ENCODE assay signal across 22 mouse cellular contexts in the genomic region with DNA sequence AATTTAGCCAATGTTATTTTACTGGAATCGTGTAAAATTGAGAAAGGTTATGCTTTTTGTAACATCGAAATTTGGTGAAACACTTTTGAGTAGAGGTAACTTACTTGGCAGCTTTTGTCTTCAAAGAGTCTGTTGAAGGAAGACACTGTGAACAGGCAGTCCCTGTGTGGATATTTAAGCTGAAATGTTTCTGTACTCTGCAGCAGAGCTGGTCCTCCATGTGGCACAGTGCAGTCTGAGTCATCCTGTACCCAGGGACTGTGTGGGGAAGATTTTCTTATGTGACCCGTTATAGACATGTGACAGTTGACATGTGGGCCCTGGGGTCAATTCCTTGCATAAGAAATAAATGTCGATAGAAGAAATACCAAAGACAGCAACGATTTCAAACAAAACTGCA.
DNase-seq lines count a peak whose midpoint lies in the region; ATAC-seq and TF ChIP-seq lines count a peak whose summit lies in the region.
"Had no signal": no experiment of that assay in that cellular context is flagged by ENCODE, and none has a peak within 500 bp of the region (broad histone marks: within the 10 kb centered on the region; RNA-seq: fewer than 3 reads in every experiment).

No protein-coding gene starts in this region.

- H3K4me1 ChIP-seq in CH12.LX (ENCODE audit: control insufficient read depth in 1 of 2, insufficient read depth in 2 of 2), result peaks cover 5 to 10% of the 10 kb centered on the region in 2 experiments; a peak in 2 of 4 replicates
- H3K4me1 ChIP-seq in forebrain, embryonic 14.5 days (ENCODE audit: control insufficient read depth, insufficient read depth, low read length), result no peaks in the 10 kb centered on the region

- no peak for TF ChIP-seq POLR2A in CH12.LX (IDR thresholded peaks at IDR 0.05; ENCODE audit: low read depth, low read length)

- no peak overlapping the region for H3K27ac ChIP-seq in CH12.LX (ENCODE audit: insufficient read depth, low read depth)
- H3K27ac ChIP-seq in forebrain, embryonic 14.5 days (ENCODE audit: low read depth, low read length), result no peak overlapping the region

- H3K4me3 ChIP-seq in CH12.LX (replicated peaks in 1 of 3; ENCODE audit: low read depth in 2 of 3, low read length in 2 of 3, poor library complexity in 1 of 3), result no peak overlapping the region
- H3K4me3 ChIP-seq in forebrain, embryonic 14.5 days (ENCODE audit: low read depth, low read length), result no peak overlapping the region

- ATAC-seq in frontal cortex, adult (ENCODE audit: low TSS enrichment), result peak; percentile 69; the same call in 1 of the 2 replicates
- ATAC-seq in forebrain, embryonic 14.5 days, result no peak
- ATAC-seq: activated CD4-positive, CD25-positive, alpha-beta regulatory T cell, adult 4 months; CD4-positive, CD25-positive, alpha-beta regulatory T cell, adult 4 months; Patski had no signal

- H3K4me2 ChIP-seq in CH12.LX (ENCODE audit: insufficient read depth, low read depth, poor library complexity, severe bottlenecking), result no peak overlapping the region
- no peak overlapping the region for H3K4me2 ChIP-seq in forebrain, embryonic 14.5 days (ENCODE audit: low read length)

- 90% methylated on average over 5 of the region's 5 CpGs for WGBS in forebrain, embryonic 14.5 days

- no peak overlapping the region for H3K9ac ChIP-seq in CH12.LX (ENCODE audit: insufficient read depth, low read depth)
- H3K9ac ChIP-seq in forebrain, embryonic 14.5 days (ENCODE audit: low read length), result no peak overlapping the region

- TF ChIP-seq RAD21 in CH12.LX (IDR thresholded peaks at IDR 0.05; ENCODE audit: low read depth, low read length), result no peak

- no peak for TF ChIP-seq EP300 in CH12.LX (IDR thresholded peaks at IDR 0.05; ENCODE audit: low read length)

- H3K27me3 ChIP-seq in CH12.LX (replicated peaks), result no peaks in the 10 kb centered on the region
- H3K27me3 ChIP-seq in forebrain, embryonic 14.5 days (replicated peaks; ENCODE audit: control insufficient read depth, insufficient read depth, low read length), result no peaks in the 10 kb centered on the region
- H3K27me3 ChIP-seq: Patski had no signal

- in situ Hi-C loops in CH12.LX (cut with MboI; ENCODE audit: low pct_ligation_motif_present, low pct_unique_long_range_greater_than_20kb, low sequenced_read_pairs), result no loop called here

- no peaks in the 10 kb centered on the region for H3K36me3 ChIP-seq in CH12.LX (replicated peaks in 1 of 2; ENCODE audit: control insufficient read depth in 1 of 2, insufficient read depth in 1 of 2, low read length in 1 of 2)
- H3K36me3 ChIP-seq in forebrain, embryonic 14.5 days (ENCODE audit: control insufficient read depth, insufficient read depth, low read length), result no peaks in the 10 kb centered on the region
- H3K36me3 ChIP-seq: G1E had no signal

- dilution Hi-C loops in CH12.LX (cut with MboI; ENCODE audit: extremely low pct_ligation_motif_present, extremely low pct_unique_long_range_greater_than_20kb, low sequenced_read_pairs), result no loop called here

- DNase-seq in frontal cortex, postnatal 10 days (ENCODE audit: low spot score in 2 of 2), result no peak
- DNase-seq in A20 (ENCODE audit: low read depth, low spot score), result peak; percentile 30
- peak; percentile 21 for DNase-seq in CH12.LX (ENCODE audit: extremely low read depth)
- DNase-seq in forebrain, embryonic 14.5 days (ENCODE audit: low spot score), result no peak
- no peak for DNase-seq in adrenal gland, postnatal 25 days
- DNase-seq: adrenal gland, adult 2 months; adrenal gland, adult 8-10 months; adrenal gland, postnatal 10 days; adrenal gland, postnatal 14 days; adrenal gland, postnatal 36 days; B cell, adult 2 months; cerebellum, adult 11 months; cerebellum, adult 11-12 months; cerebellum, adult 18-20 months; cerebellum, adult 2 months; cerebellum, adult 8-10 months; cerebellum, adult 9-10 months had no signal

- no peaks in the 10 kb centered on the region for H3K9me3 ChIP-seq in CH12.LX (replicated peaks; ENCODE audit: low read length)
- H3K9me3 ChIP-seq in forebrain, embryonic 14.5 days (replicated peaks; ENCODE audit: control insufficient read depth, low read length), result no peaks in the 10 kb centered on the region

- no peaks in the 10 kb centered on the region for H3K79me2 ChIP-seq in CH12.LX (replicated peaks; ENCODE audit: control insufficient read depth, extremely low read depth, insufficient read depth, poor library complexity, severe bottlenecking)

- TF ChIP-seq CTCF in CH12.LX (conservative IDR thresholded peaks at IDR 0.05 in 1 of 2, IDR thresholded peaks at IDR 0.05 in 1 of 2; ENCODE audit: low read depth in 2 of 2, low read length in 2 of 2), result no peak

TF ChIP-seq in CH12.LX, 34 proteins besides CTCF, POLR2A, EP300 and RAD21:
- TF ChIP-seq ZKSCAN1 (IDR thresholded peaks at IDR 0.05; ENCODE audit: borderline replicate concordance, low read depth, low read length) (no peak), USF2 (conservative IDR thresholded peaks at IDR 0.05; ENCODE audit: low read depth, low read length) (no peak), MXI1 (IDR thresholded peaks at IDR 0.05; ENCODE audit: low read depth, low read length) (no peak)

Comparison
In these comparisons a context has a peak if more than half of its experiments do, and no peak if none do; other contexts are left out.
1. DNase-seq: peak in A20 (single experiment) and CH12.LX (single experiment); none in frontal cortex, postnatal 10 days (0 of 2), forebrain, embryonic 14.5 days (single experiment) and adrenal gland, postnatal 25 days (single experiment).